Mouse (Mus musculus): ENCODE measurements around the gene Nisch. TPM values are rescaled to one million over a fixed set of nuclear protein-coding genes. Genes with fewer than 3 reads are reported as not detected.
A peak's percentile ranks its signal among the peaks of the same experiment; 100 is the strongest.

Gene Nisch
- polyA plus RNA-seq (2014; fragmentation: Nextera tagmentation; extraction: Ambion mirVana) = 399 and 407 TPM in 2 replicates

DNA sequence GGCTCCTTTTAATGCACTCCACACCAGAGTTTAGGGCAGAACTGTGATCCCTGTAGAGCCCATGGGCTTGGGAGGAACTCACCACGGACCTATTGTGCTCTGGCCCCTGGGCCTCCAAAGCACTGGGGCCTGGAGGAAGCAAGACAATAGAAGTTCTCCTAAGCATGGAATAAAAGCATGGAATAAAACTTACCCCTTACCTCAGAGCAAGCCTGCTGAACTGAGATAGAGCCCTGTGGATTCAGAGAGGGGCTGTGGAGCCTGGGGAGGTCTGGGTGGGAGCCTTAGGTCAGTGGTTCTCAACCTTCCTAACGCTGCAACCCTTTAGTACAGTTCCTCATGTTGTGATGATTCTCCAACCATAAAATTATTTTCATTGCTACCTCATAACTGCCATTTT lies at the start of gene Nisch:
Gene Nisch (minus strand): TSS at position 101 of the 400 bp plus-strand sequence.
- WGBS = 55% methylated on average over 2 of the region's 2 CpGs
- H3K4me2 ChIP-seq (ENCODE audit: low read depth, low read length, severe bottlenecking) = no peak within 1 kb of the TSS; the same call in 1 of the 2 replicates

DNA sequence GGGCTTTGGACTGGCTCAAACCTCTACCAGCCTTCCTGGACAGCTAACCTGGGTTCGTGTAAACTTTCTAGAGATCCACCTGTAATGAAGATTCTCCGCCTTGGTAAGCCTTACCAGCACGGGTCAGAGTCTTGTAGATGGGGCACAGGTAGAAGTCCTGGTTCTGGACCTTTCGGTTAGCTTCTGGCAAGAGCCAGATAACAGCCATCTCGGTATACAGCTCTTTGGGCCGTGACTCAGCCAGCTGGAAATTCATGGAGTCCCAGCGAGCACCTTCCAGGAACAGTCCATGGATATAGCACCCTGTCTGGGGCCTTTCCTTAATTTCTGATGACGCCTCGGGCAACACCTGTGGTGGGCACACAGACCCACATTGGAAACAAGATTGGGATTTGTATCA lies 44.2 kb upstream of the Nisch start:
- Histone ChIP-seq H3K9ac (ENCODE audit: low read length) (no peak overlapping the region), H3K36me3 (ENCODE audit: control insufficient read depth, insufficient read depth, low read length) (peaks cover 24% of the 10 kb centered on the region), H3K4me1 (replicated peaks; ENCODE audit: control insufficient read depth, insufficient read depth, low read length) (no peaks in the 10 kb centered on the region), H3K9me3 (ENCODE audit: control insufficient read depth, low read length) (no peaks in the 10 kb centered on the region), H3K27ac (ENCODE audit: low read depth, low read length) (no peak overlapping the region), H3K4me2 (ENCODE audit: low read depth, low read length, severe bottlenecking) (no peak overlapping the region), H3K27me3 (ENCODE audit: control insufficient read depth, insufficient read depth, low read length) (no peaks in the 10 kb centered on the region), H3K4me3 (ENCODE audit: low read depth, low read length) (no peak overlapping the region)
- 94% methylated on average over 9 of the region's 9 CpGs for WGBS
- ATAC-seq (replicated peaks; ENCODE audit: low FRiP score) (no peak), DNase-seq (ENCODE audit: low spot score) (no peak)

More for the DNA sequence above, at the start of gene Nisch:
- Histone ChIP-seq H3K4me3 (ENCODE audit: low read depth, low read length) (no peak within 1 kb of the TSS), H3K9me3 (ENCODE audit: control insufficient read depth, low read length) (no peaks in the 10 kb centered on the region), H3K4me1 (replicated peaks; ENCODE audit: control insufficient read depth, insufficient read depth, low read length) (0 out of 2 replicates have a peak, but pooled peaks cover 2% of the 10 kb centered on the region), H3K36me3 (ENCODE audit: control insufficient read depth, insufficient read depth, low read length) (no peaks in the 10 kb centered on the region), H3K27me3 (ENCODE audit: control insufficient read depth, insufficient read depth, low read length) (no peaks in the 10 kb centered on the region), H3K27ac (ENCODE audit: low read depth, low read length) (no peak within 1 kb of the TSS), H3K9ac (ENCODE audit: low read length) (peak within 1 kb of the TSS; percentile 27)
- DNase-seq (ENCODE audit: low spot score) = no peak
- ATAC-seq (replicated peaks; ENCODE audit: low FRiP score) = no peak

DNA sequence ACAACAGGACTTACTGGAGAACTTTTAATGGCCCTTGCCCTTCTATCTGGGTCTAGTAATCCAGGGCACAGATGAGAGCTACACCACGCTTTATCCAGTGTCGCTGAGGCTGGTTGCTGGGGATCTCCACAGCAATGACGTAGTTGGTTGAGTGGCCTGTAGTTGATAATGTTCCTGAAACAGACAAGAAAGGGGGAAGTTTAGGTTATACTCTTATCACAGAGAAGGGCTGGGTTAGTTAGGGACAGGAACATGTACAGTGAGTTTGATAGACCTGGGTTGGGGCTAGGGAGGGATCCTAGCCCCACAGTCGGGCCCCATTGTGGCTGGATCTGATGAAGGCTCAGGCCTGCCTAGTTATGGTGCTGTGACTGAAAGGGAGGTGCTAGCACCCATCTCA lies 43.6 kb upstream of the Nisch start:
- Histone ChIP-seq H3K9ac (ENCODE audit: low read length) (no peak overlapping the region), H3K27ac (ENCODE audit: low read depth, low read length) (no peak overlapping the region), H3K4me3 (ENCODE audit: low read depth, low read length) (no peak overlapping the region), H3K4me2 (ENCODE audit: low read depth, low read length, severe bottlenecking) (no peak overlapping the region), H3K4me1 (replicated peaks; ENCODE audit: control insufficient read depth, insufficient read depth, low read length) (no peaks in the 10 kb centered on the region), H3K27me3 (ENCODE audit: control insufficient read depth, insufficient read depth, low read length) (no peaks in the 10 kb centered on the region), H3K9me3 (ENCODE audit: control insufficient read depth, low read length) (no peaks in the 10 kb centered on the region), H3K36me3 (ENCODE audit: control insufficient read depth, insufficient read depth, low read length) (peaks cover 24% of the 10 kb centered on the region)
- no peak for ATAC-seq (replicated peaks; ENCODE audit: low FRiP score)
- DNase-seq (ENCODE audit: low spot score) = no peak
- WGBS = 91% methylated on average over 4 of the region's 4 CpGs

DNA sequence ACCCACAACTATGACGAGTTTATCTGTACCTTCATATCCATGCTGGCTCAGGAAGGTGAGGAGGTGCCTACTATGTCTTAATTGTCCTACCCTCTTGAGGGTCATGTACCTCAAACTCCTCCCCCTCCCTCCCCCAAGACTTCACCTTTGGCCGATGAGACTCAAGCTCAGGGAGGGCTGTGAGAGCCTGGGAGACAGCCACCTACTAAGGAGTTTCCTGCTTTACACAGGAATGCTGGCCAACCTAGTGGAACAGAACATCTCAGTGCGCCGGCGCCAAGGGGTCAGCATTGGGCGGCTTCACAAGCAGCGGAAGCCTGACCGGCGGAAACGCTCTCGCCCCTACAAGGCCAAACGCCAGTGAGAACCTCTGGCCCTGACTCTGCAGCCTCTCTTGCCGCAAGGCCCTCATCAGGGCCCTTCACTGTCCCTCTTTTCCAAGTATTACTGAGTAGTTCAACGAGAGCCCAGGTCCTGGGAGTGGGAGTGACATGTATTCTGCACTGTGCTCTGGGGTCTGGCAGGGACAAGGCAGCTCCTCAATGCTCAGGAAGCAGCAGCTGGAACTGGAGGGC lies 41.8 kb upstream of the Nisch start:
- H3K9me3 ChIP-seq (ENCODE audit: control insufficient read depth, low read length) = no peaks in the 10 kb centered on the region
- DNase-seq (ENCODE audit: low spot score) (no peak), ATAC-seq (replicated peaks; ENCODE audit: low FRiP score) (no peak)
- H3K27me3 ChIP-seq (ENCODE audit: control insufficient read depth, insufficient read depth, low read length) = no peaks in the 10 kb centered on the region
- no peaks in the 10 kb centered on the region for H3K4me1 ChIP-seq (replicated peaks; ENCODE audit: control insufficient read depth, insufficient read depth, low read length)
- no peak overlapping the region for H3K4me2 ChIP-seq (ENCODE audit: low read depth, low read length, severe bottlenecking)
- H3K9ac ChIP-seq (ENCODE audit: low read length) = no peak overlapping the region
- H3K4me3 ChIP-seq (ENCODE audit: low read depth, low read length) = no peak overlapping the region
- no peak overlapping the region for H3K27ac ChIP-seq (ENCODE audit: low read depth, low read length)
- H3K36me3 ChIP-seq (ENCODE audit: control insufficient read depth, insufficient read depth, low read length) = peaks cover 29% of the 10 kb centered on the region
- 95% methylated on average over 14 of the region's 14 CpGs for WGBS

GRCm38 (mm10) chr14:31252091-31252490 lies 35.3 kb upstream of the Nisch start:
- ATAC-seq (replicated peaks; ENCODE audit: low FRiP score) = no peak
- Histone ChIP-seq H3K36me3 (ENCODE audit: control insufficient read depth, insufficient read depth, low read length) (peaks cover 15% of the 10 kb centered on the region), H3K4me1 (replicated peaks; ENCODE audit: control insufficient read depth, insufficient read depth, low read length) (peaks cover 6% of the 10 kb centered on the region; the same call in 1 of the 2 replicates), H3K4me3 (ENCODE audit: low read depth, low read length) (peak overlapping the region; percentile 80), H3K27ac (ENCODE audit: low read depth, low read length) (no peak overlapping the region), H3K9me3 (ENCODE audit: control insufficient read depth, low read length) (no peaks in the 10 kb centered on the region), H3K9ac (ENCODE audit: low read length) (peak overlapping the region; percentile 96), H3K4me2 (ENCODE audit: low read depth, low read length, severe bottlenecking) (peak overlapping the region; percentile 89), H3K27me3 (ENCODE audit: control insufficient read depth, insufficient read depth, low read length) (no peaks in the 10 kb centered on the region)
- DNase-seq (ENCODE audit: low spot score) = no peak
- WGBS = 91% methylated on average over 5 of the region's 5 CpGs

DNA sequence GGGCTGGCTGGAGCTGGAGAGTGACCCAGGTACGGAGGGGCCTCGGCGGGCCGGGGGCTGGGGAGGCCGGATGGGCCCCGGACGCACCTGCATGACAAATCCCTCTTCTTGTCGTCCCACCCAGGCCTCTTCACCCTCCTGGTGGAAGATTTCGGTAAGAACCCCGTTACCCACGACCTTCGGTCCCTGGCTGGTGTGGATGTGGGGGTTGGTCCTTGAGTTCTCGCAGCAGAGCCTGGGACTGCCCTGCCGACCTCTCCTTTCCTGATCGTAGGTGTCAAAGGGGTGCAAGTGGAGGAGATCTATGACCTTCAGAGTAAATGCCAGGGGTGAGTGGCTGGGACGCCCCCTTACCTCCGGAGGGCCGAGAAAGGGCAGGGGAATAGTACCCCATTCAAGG lies 34.9 kb upstream of the Nisch start:
- peaks cover 11% of the 10 kb centered on the region; the same call in 1 of the 2 replicates for H3K36me3 ChIP-seq (ENCODE audit: control insufficient read depth, insufficient read depth, low read length)
- no peaks in the 10 kb centered on the region for H3K27me3 ChIP-seq (ENCODE audit: control insufficient read depth, insufficient read depth, low read length)
- ATAC-seq (replicated peaks; ENCODE audit: low FRiP score) (no peak), DNase-seq (ENCODE audit: low spot score) (no peak)
- H3K9ac ChIP-seq (ENCODE audit: low read length) = peak overlapping the region; percentile 96
- under 1% methylated on average over 18 of the region's 18 CpGs for WGBS
- H3K27ac ChIP-seq (ENCODE audit: low read depth, low read length) = no peak overlapping the region
- H3K4me1 ChIP-seq (replicated peaks; ENCODE audit: control insufficient read depth, insufficient read depth, low read length) = peaks cover 6% of the 10 kb centered on the region; the same call in 1 of the 2 replicates
- peak overlapping the region; percentile 80 for H3K4me3 ChIP-seq (ENCODE audit: low read depth, low read length)
- H3K9me3 ChIP-seq (ENCODE audit: control insufficient read depth, low read length) = no peaks in the 10 kb centered on the region
- H3K4me2 ChIP-seq (ENCODE audit: low read depth, low read length, severe bottlenecking) = peak overlapping the region; percentile 89

- peaks cover 6% of the 10 kb centered on the region; the same call in 1 of the 2 replicates for H3K4me1 ChIP-seq (replicated peaks; ENCODE audit: control insufficient read depth, insufficient read depth, low read length)
- no peaks in the 10 kb centered on the region for H3K9me3 ChIP-seq (ENCODE audit: control insufficient read depth, low read length)
- H3K27me3 ChIP-seq (ENCODE audit: control insufficient read depth, insufficient read depth, low read length) = no peaks in the 10 kb centered on the region
- H3K9ac ChIP-seq (ENCODE audit: low read length) = peak within 1 kb of the TSS; percentile 96
- H3K36me3 ChIP-seq (ENCODE audit: control insufficient read depth, insufficient read depth, low read length) = peaks cover 6% of the 10 kb centered on the region; the same call in 1 of the 2 replicates
- under 1% methylated on average over 73 of the region's 75 CpGs for WGBS
- DNase-seq (ENCODE audit: low spot score) (peak; percentile 99), ATAC-seq (replicated peaks; ENCODE audit: low FRiP score) (peak; percentile 93)
- H3K4me2 ChIP-seq (ENCODE audit: low read depth, low read length, severe bottlenecking) = peak within 1 kb of the TSS; percentile 89
- H3K27ac ChIP-seq (ENCODE audit: low read depth, low read length) = peak within 1 kb of the TSS; percentile 75; the same call in 1 of the 2 replicates
- peak within 1 kb of the TSS; percentile 80 for H3K4me3 ChIP-seq (ENCODE audit: low read depth, low read length)
These were observed 34.4 kb upstream of the Nisch start, which contains the start of the genes Phf7 and Bap1 for GRCm38 (mm10) chr14:31251084-31251604. Gene Phf7, minus strand, starts transcription at chr14:31251317. Gene Bap1, plus strand, starts transcription at chr14:31251450.

DNA sequence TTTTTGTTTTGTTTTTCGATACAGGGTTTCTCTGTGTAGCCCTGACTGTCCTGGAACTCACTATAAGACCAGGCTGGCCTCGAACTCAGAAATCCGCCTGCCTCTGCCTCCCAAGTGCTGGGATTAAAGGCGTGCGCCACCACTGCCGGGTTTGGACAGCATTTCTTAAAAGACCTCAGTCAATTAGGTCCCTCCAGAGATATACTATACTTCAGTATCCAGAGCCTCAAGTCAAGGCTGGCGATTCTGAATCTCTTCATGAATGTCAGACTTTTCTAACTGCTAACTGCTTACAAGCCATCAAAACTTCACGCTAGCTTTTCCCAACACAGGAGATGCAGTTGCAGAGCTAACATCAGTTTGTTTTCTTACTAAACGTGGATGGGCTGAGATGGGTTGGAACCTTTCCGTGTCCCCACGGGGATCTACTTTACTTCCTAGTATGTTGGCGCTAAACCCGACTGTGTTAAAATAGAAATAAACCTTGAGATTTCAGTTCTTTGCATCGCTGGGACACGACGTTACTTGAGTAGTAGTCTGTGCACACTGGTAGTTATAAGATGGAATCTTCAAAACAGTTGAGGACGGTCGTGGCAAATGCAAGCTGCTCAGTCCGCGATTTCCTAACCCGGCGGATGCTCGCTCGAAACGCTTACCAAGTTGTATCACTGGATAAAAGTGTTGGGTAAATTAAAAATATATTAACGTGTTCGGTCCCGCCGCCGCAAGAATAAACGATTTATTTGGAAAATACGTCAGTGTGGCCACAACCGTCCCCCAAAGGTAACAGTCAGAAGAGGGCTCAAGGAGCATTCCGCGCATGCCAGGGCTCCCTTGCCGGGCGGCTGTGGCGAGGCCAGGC lies 33.7 kb upstream of the Nisch start:
- peak; percentile 6 for ATAC-seq (replicated peaks; ENCODE audit: low FRiP score)
- DNase-seq (ENCODE audit: low spot score) = no peak
- Histone ChIP-seq H3K9me3 (ENCODE audit: control insufficient read depth, low read length) (no peaks in the 10 kb centered on the region), H3K9ac (ENCODE audit: low read length) (peak overlapping the region; percentile 79), H3K27ac (ENCODE audit: low read depth, low read length) (peak overlapping the region; percentile 75; the same call in 1 of the 2 replicates), H3K4me3 (ENCODE audit: low read depth, low read length) (peak overlapping the region; percentile 80), H3K4me1 (replicated peaks; ENCODE audit: control insufficient read depth, insufficient read depth, low read length) (peaks cover 6% of the 10 kb centered on the region; the same call in 1 of the 2 replicates), H3K36me3 (ENCODE audit: control insufficient read depth, insufficient read depth, low read length) (peaks cover 6% of the 10 kb centered on the region; the same call in 1 of the 2 replicates), H3K27me3 (ENCODE audit: control insufficient read depth, insufficient read depth, low read length) (no peaks in the 10 kb centered on the region), H3K4me2 (ENCODE audit: low read depth, low read length, severe bottlenecking) (peak overlapping the region; percentile 89)
- 23% methylated on average over 38 of the region's 38 CpGs for WGBS

Data from forebrain, embryonic 11.5 days (tissue).